Mouse (Mus musculus): ENCODE measurements around the gene Man2a2. TPM values are rescaled to one million over a fixed set of nuclear protein-coding genes. Genes with fewer than 3 reads are reported as not detected.

The Man2a2 gene
- total and polyA plus RNA-seq, 3 experiments, result 55.7 to 75.8 (median 58.7) TPM

- no peaks in the 10 kb centered on the region for H3K27me3 ChIP-seq (ENCODE audit: control insufficient read depth, insufficient read depth, low read length)
- intact Hi-C loops (cut with DNase I), result no loop called here
- H3K36me3 ChIP-seq (ENCODE audit: control insufficient read depth, insufficient read depth, low read length), result no peaks in the 10 kb centered on the region
- peak within 1 kb of the TSS; percentile 96 for H3K4me3 ChIP-seq
- TF ChIP-seq POLR2A (IDR thresholded peaks at IDR 0.05; ENCODE audit: insufficient read depth, low read depth, low read length) (peak; percentile 92), EP300 (IDR thresholded peaks at IDR 0.05; ENCODE audit: insufficient read depth, low read depth, low read length) (peak; percentile 56; the same call in 1 of the 2 replicates), CTCF (IDR thresholded peaks at IDR 0.05) (peak; percentile 95)
- no peaks in the 10 kb centered on the region for H3K79me2 ChIP-seq (replicated peaks; ENCODE audit: control insufficient read depth, insufficient read depth, low read length)
- peak; percentile 92 to 95 for DNase-seq
- peaks cover 11% of the 10 kb centered on the region for H3K4me1 ChIP-seq (ENCODE audit: control insufficient read depth, insufficient read depth, low read length)
- peak within 1 kb of the TSS; percentile 94 for H3K27ac ChIP-seq
- H3K9ac ChIP-seq (ENCODE audit: low read depth, low read length), result peak within 1 kb of the TSS; percentile 78
- WGBS, result 2% methylated on average over 25 of the region's 25 CpGs
Measured at GRCm38 (mm10) chr7:80342858-80343257, 28.3 kb downstream of the Man2a2 start, which contains the start of gene Hddc3. Gene Hddc3, plus strand, starts transcription at chr7:80343104.

GRCm38 (mm10) chr7:80341793-80342192 is 29.4 kb downstream of the Man2a2 start:
- TF ChIP-seq CTCF (IDR thresholded peaks at IDR 0.05) (no peak), EP300 (IDR thresholded peaks at IDR 0.05; ENCODE audit: insufficient read depth, low read depth, low read length) (no peak), POLR2A (IDR thresholded peaks at IDR 0.05; ENCODE audit: insufficient read depth, low read depth, low read length) (no peak)
- no peak for DNase-seq
- peaks cover 11% of the 10 kb centered on the region for H3K4me1 ChIP-seq (ENCODE audit: control insufficient read depth, insufficient read depth, low read length)
- no peak overlapping the region for H3K9ac ChIP-seq (ENCODE audit: low read depth, low read length)
- intact Hi-C loops (cut with DNase I), result loop anchor here (1.0 kb wide), 2 partner anchors 17 to 29 kb away; partner anchors contain the start of gene Rccd1
- H3K4me3 ChIP-seq, result no peak overlapping the region
- H3K27me3 ChIP-seq (ENCODE audit: control insufficient read depth, insufficient read depth, low read length), result no peaks in the 10 kb centered on the region
- no peaks in the 10 kb centered on the region for H3K36me3 ChIP-seq (ENCODE audit: control insufficient read depth, insufficient read depth, low read length)
- 61% methylated on average over 7 of the region's 7 CpGs for WGBS
- H3K27ac ChIP-seq, result no peak overlapping the region
- no peaks in the 10 kb centered on the region for H3K79me2 ChIP-seq (replicated peaks; ENCODE audit: control insufficient read depth, insufficient read depth, low read length)

GRCm38 (mm10) chr7:80340793-80341192 is 30.4 kb downstream of the Man2a2 start, which contains the start of gene Unc45a:
Gene Unc45a, minus strand, starts transcription at chr7:80341005.
- Histone ChIP-seq H3K79me2 (replicated peaks; ENCODE audit: control insufficient read depth, insufficient read depth, low read length) (no peaks in the 10 kb centered on the region), H3K27me3 (ENCODE audit: control insufficient read depth, insufficient read depth, low read length) (no peaks in the 10 kb centered on the region), H3K27ac (peak within 1 kb of the TSS; percentile 95), H3K4me1 (ENCODE audit: control insufficient read depth, insufficient read depth, low read length) (peaks cover 11% of the 10 kb centered on the region), H3K9ac (ENCODE audit: low read depth, low read length) (peak within 1 kb of the TSS; percentile 83), H3K36me3 (ENCODE audit: control insufficient read depth, insufficient read depth, low read length) (no peaks in the 10 kb centered on the region), H3K4me3 (peak within 1 kb of the TSS; percentile 68)
- whole genome bisulfite sequencing, result 2% methylated on average over 11 of the region's 11 CpGs
- peak; percentile 77 to 82 for DNase-seq
- TF ChIP-seq EP300 (IDR thresholded peaks at IDR 0.05; ENCODE audit: insufficient read depth, low read depth, low read length), result 0 out of 2 replicates have a peak, but pooled peaks have one; percentile 11
- peak; percentile 72 for TF ChIP-seq CTCF (IDR thresholded peaks at IDR 0.05)
- no peak for TF ChIP-seq POLR2A (IDR thresholded peaks at IDR 0.05; ENCODE audit: insufficient read depth, low read depth, low read length)
- intact Hi-C loops (cut with DNase I), result loop anchor here (1.0 kb wide), 2 partner anchors 16 to 30 kb away; partner anchors contain the start of gene Rccd1

GRCm38 (mm10) chr7:80339793-80340628 is 31.2 kb downstream of the Man2a2 start:
- H3K9ac ChIP-seq (ENCODE audit: low read depth, low read length), result peak overlapping the region; percentile 83
- H3K27me3 ChIP-seq (ENCODE audit: control insufficient read depth, insufficient read depth, low read length), result no peaks in the 10 kb centered on the region
- TF ChIP-seq POLR2A (IDR thresholded peaks at IDR 0.05; ENCODE audit: insufficient read depth, low read depth, low read length) (peak; percentile 93), EP300 (IDR thresholded peaks at IDR 0.05; ENCODE audit: insufficient read depth, low read depth, low read length) (peak; percentile 86), CTCF (IDR thresholded peaks at IDR 0.05) (peak; percentile 93)
- H3K79me2 ChIP-seq (replicated peaks; ENCODE audit: control insufficient read depth, insufficient read depth, low read length), result no peaks in the 10 kb centered on the region
- DNase-seq, result peak; percentile 97 to 98
- WGBS, result under 1% methylated on average over 45 of the region's 45 CpGs
- intact Hi-C loops (cut with DNase I), result no loop called here
- peak overlapping the region; percentile 68 for H3K4me3 ChIP-seq
- peaks cover 11% of the 10 kb centered on the region for H3K4me1 ChIP-seq (ENCODE audit: control insufficient read depth, insufficient read depth, low read length)
- no peaks in the 10 kb centered on the region for H3K36me3 ChIP-seq (ENCODE audit: control insufficient read depth, insufficient read depth, low read length)
- H3K27ac ChIP-seq, result peak overlapping the region; percentile 95

GRCm38 (mm10) chr7:80339371-80339770 is 31.8 kb downstream of the Man2a2 start:
- H3K4me1 ChIP-seq (ENCODE audit: control insufficient read depth, insufficient read depth, low read length), result peaks cover 11% of the 10 kb centered on the region
- H3K79me2 ChIP-seq (replicated peaks; ENCODE audit: control insufficient read depth, insufficient read depth, low read length), result no peaks in the 10 kb centered on the region
- no peaks in the 10 kb centered on the region for H3K27me3 ChIP-seq (ENCODE audit: control insufficient read depth, insufficient read depth, low read length)
- TF ChIP-seq POLR2A (IDR thresholded peaks at IDR 0.05; ENCODE audit: insufficient read depth, low read depth, low read length), result no peak
- TF ChIP-seq EP300 (IDR thresholded peaks at IDR 0.05; ENCODE audit: insufficient read depth, low read depth, low read length), result no peak
- no peak for TF ChIP-seq CTCF (IDR thresholded peaks at IDR 0.05)
- 10% methylated on average over 17 of the region's 17 CpGs for WGBS
- H3K36me3 ChIP-seq (ENCODE audit: control insufficient read depth, insufficient read depth, low read length), result no peaks in the 10 kb centered on the region
- intact Hi-C loops (cut with DNase I), result no loop called here
- DNase-seq, result peak; percentile 36 to 58
- peak overlapping the region; percentile 68 for H3K4me3 ChIP-seq
- peak overlapping the region; percentile 57 for H3K9ac ChIP-seq (ENCODE audit: low read depth, low read length)
- H3K27ac ChIP-seq, result peak overlapping the region; percentile 71

- TF ChIP-seq CTCF (IDR thresholded peaks at IDR 0.05) (no peak), POLR2A (IDR thresholded peaks at IDR 0.05; ENCODE audit: insufficient read depth, low read depth, low read length) (no peak), EP300 (IDR thresholded peaks at IDR 0.05; ENCODE audit: insufficient read depth, low read depth, low read length) (no peak)
- H3K36me3 ChIP-seq (ENCODE audit: control insufficient read depth, insufficient read depth, low read length), result no peaks in the 10 kb centered on the region
- no peak for DNase-seq
- peaks cover 7% of the 10 kb centered on the region for H3K4me1 ChIP-seq (ENCODE audit: control insufficient read depth, insufficient read depth, low read length)
- H3K27ac ChIP-seq, result no peak overlapping the region
- intact Hi-C loops (cut with DNase I), result no loop called here
- no peak overlapping the region for H3K4me3 ChIP-seq
- H3K9ac ChIP-seq (ENCODE audit: low read depth, low read length), result no peak overlapping the region
- no peaks in the 10 kb centered on the region for H3K27me3 ChIP-seq (ENCODE audit: control insufficient read depth, insufficient read depth, low read length)
- H3K79me2 ChIP-seq (replicated peaks; ENCODE audit: control insufficient read depth, insufficient read depth, low read length), result no peaks in the 10 kb centered on the region
- 81% methylated on average over 3 of the region's 3 CpGs for WGBS
Measured at GRCm38 (mm10) chr7:80336932-80337331, 34.2 kb downstream of the Man2a2 start.
